ENCODE assay signal across 8 mouse cellular contexts in the genomic region with DNA sequence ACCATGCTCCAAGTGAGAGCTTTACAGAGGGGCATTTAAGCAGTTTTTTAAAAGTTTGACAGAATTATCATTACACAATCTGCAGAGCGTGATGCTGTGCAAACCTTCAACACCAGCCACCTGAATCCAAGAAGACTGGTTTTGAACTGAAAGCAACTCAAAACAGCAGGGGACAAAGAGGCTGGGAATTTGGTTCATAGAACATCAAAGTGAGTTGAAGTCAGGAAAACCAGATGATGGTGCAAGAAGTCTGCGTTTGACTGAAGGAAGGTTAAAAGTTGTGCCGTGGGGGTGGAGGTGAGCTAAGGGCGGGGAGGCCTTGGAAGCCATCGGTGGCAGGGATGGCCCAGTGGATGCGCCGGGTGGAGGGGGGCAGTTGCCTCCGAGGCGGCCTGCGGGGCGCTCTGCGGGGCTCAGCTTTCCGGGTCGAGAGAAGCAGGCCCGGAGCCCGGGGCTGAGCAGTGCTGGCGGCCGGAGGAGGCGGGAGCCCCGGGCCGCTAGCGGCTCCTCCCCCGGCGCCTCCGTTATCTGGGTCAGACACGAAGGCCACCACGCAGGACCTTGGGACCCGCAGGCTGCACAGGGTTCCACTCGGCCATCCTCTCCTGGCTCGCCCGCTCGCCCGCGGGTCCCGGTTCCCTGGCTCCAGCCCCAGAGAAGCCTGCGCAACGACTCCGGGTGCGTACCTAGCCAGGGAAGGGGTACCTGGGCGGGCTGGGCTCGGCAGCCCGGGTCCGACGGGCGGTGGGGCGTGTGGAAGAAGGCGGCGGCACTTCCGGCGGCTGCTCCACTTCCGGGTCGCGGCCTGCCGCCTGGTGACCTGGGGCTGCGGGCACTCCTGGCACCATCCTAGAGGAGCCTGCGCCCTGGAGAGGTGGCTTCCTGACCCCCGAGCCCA. TPM values are rescaled to one million over a fixed set of nuclear protein-coding genes. Genes with fewer than 3 reads are reported as not detected.
DNase-seq lines count a peak whose midpoint lies in the region; ATAC-seq lines count a peak whose summit lies in the region.

No protein-coding gene starts in this region.

- H3K9me3 ChIP-seq in hindbrain, embryonic 15.5 days = no peaks in the 10 kb centered on the region

- H3K4me1 ChIP-seq in hindbrain, embryonic 15.5 days (replicated peaks) = peaks cover 11% of the 10 kb centered on the region

- H3K9ac ChIP-seq in hindbrain, embryonic 15.5 days = peak overlapping the region; percentile 86

- H3K4me2 ChIP-seq in hindbrain, embryonic 15.5 days = peak overlapping the region; percentile 93

- 2% methylated on average over 38 of the region's 57 CpGs for WGBS in hindbrain, embryonic 15.5 days

- H3K27ac ChIP-seq in hindbrain, embryonic 15.5 days (replicated peaks) = peak overlapping the region; percentile 87

- peak; percentile 62 for DNase-seq in T-cell, adult 2 months (ENCODE audit: low spot score)
- peak; percentile 88 to 90 for DNase-seq in cerebellum, postnatal 25 days
- DNase-seq in frontal cortex, postnatal 36 days (ENCODE audit: low spot score in 2 of 2) = peak; percentile 72 to 77
- peak; percentile 72 to 79 for DNase-seq in left cerebral cortex, adult 18-20 months (ENCODE audit: low spot score in 2 of 2)
- peak; percentile 78 to 86 for DNase-seq in lung, postnatal 4 days
- peak; percentile 86 for DNase-seq in retina, postnatal 1 day
- peak; percentile 84 for DNase-seq in thymus, postnatal 4 days

- peak; percentile 95 for ATAC-seq in hindbrain, embryonic 15.5 days (ENCODE audit: low FRiP score, low read depth)

- H3K4me3 ChIP-seq in hindbrain, embryonic 15.5 days = peak overlapping the region; percentile 92

- H3K27me3 ChIP-seq in hindbrain, embryonic 15.5 days = no peaks in the 10 kb centered on the region

- no peaks in the 10 kb centered on the region for H3K36me3 ChIP-seq in hindbrain, embryonic 15.5 days

RNA-seq across cellular contexts. Expression of a gene that starts 3.3 kb away (rescaled TPM):
- polyA plus RNA-seq in hindbrain, embryonic 15.5 days (2015; fragmentation: Nextera tagmentation; extraction: Ambion mirVana) = 9.1 and 9.8 TPM in 2 replicates
- 10 to 100 TPM; 12.7 to 15.3 TPM for total RNA-seq in left cerebral cortex, adult 18-20 months (2021)

Comparison
In these comparisons a context has a peak if more than half of its experiments do, and no peak if none do; other contexts are left out.
1. Peak in every context shown above with its lines: DNase-seq, ATAC-seq, H3K4me3 ChIP-seq and H3K27ac ChIP-seq.